Mouse (Mus musculus) heart, embryonic 15.5 days (tissue): Measurements from ENCODE around the gene Pid1. TPM values are rescaled to one million over a fixed set of nuclear protein-coding genes. Genes with fewer than 3 reads are reported as not detected.

Experiments
- ATAC-seq: fragments of 200-750 bp; cut with Nextera tagmentation; replicated peaks from 2 replicates; pipeline ENCODE4 v1.8.0; 2017; ENCODE audit warnings: low read depth, moderate TSS enrichment; ENCODE audit not compliant: insufficient number of reproducible peaks, insufficient read depth, low FRiP score
- H3K27ac ChIP-seq: fragments of 300-500 bp; sonication (generic); 2 replicates; pipeline ENCODE4 v1.5.1; 2015; ENCODE audit warnings: mild to moderate bottlenecking, inconsistent platforms
- H3K27me3 ChIP-seq: fragments of 300-500 bp; sonication (generic); 2 replicates; pipeline ENCODE4 v1.6.1; 2015; ENCODE audit warnings: inconsistent platforms
- H3K36me3 ChIP-seq: fragments of 300-500 bp; sonication (generic); 2 replicates; pipeline ENCODE4 v1.6.1; 2015; ENCODE audit warnings: mild to moderate bottlenecking, inconsistent platforms
- H3K4me1 ChIP-seq: fragments of 300-500 bp; sonication (generic); replicated peaks from 2 replicates; pipeline ENCODE4 v1.6.1; 2015; ENCODE audit warnings: inconsistent platforms
- H3K4me2 ChIP-seq: fragments of 300-500 bp; sonication (generic); 2 replicates; pipeline ENCODE4 v1.6.1; 2015; ENCODE audit warnings: inconsistent platforms, mild to moderate bottlenecking, moderate library complexity
- H3K4me3 ChIP-seq: fragments of 300-500 bp; sonication (generic); 2 replicates; pipeline ENCODE4 v1.5.1; 2015; ENCODE audit warnings: mild to moderate bottlenecking, inconsistent platforms
- H3K9ac ChIP-seq: fragments of 300-500 bp; sonication (generic); 2 replicates; pipeline ENCODE4 v1.6.1; 2015; ENCODE audit warnings: mild to moderate bottlenecking, inconsistent platforms
- H3K9me3 ChIP-seq: fragments of 300-500 bp; sonication (generic); replicated peaks from 2 replicates; pipeline ENCODE4 v1.6.1; 2016; ENCODE audit warnings: inconsistent platforms
- WGBS: fragments of 180-500 bp; shearing (Covaris S2); methylation state at CpG from one replicate; pipeline ENCODE4 v1.1.7; 2015; ENCODE audit warnings: mixed read lengths; 5-methylcytosine and 5-hydroxymethylcytosine counted together
- polyA plus RNA-seq: library from polyadenylated mRNA; unstranded; fragments of >200 nt; fragmentation: Nextera tagmentation; extraction: Ambion mirVana; gene quantifications from 2 replicates; pipeline ENCODE4 v1.2.1, GENCODE M21; 2015

Pid1 gene
- polyA plus RNA-seq, 1 experiment from 2014 or later = 9.9 TPM

GRCm38 (mm10) chr1:84387616-84388015 lies 23.6 kb upstream of the Pid1 start:
- no peak overlapping the region for H3K9ac ChIP-seq
- H3K4me3 ChIP-seq = no peak overlapping the region
- H3K4me2 ChIP-seq = no peak overlapping the region
- no peaks in the 10 kb centered on the region for H3K9me3 ChIP-seq
- no peaks in the 10 kb centered on the region for H3K4me1 ChIP-seq
- H3K27ac ChIP-seq = no peak overlapping the region
- no peaks in the 10 kb centered on the region for H3K36me3 ChIP-seq
- H3K27me3 ChIP-seq = no peaks in the 10 kb centered on the region
- WGBS = 70% methylated on average over 4 of the region's 4 CpGs
- no peak for ATAC-seq

DNA sequence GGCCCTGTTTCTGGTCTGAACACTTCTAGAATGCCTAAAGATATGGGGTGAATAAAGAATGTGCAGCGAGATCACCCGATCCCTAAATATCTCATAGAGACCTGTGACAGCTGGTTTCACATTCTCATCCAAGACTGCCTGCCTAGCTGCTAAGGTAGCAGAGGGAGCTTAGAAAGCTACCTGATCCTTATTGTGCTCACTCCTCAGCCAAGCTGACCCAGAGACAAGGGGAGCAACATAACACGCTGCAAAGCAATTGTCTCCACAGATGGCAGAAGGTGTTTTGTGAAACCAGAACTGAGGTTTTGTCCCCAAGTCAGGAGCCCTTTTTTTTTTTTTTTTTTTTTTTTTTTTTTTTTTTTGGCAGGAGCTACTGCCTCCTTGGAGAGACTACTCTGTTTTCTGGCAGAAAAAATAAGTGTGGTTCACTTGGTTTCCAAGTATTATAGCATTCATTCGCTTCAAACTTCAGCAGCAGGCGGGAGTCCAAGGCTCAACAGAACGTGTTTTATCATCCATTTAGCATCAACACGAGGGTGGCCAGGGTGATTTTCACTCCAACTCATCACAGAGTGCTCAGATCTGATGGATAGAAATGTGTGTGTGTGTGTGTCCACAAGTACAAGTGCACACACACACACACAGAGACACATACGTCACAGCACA lies 22.6 kb upstream of the Pid1 start:
- Histone ChIP-seq H3K27me3 (no peaks in the 10 kb centered on the region), H3K27ac (no peak overlapping the region), H3K4me1 (no peaks in the 10 kb centered on the region), H3K9me3 (no peaks in the 10 kb centered on the region), H3K4me3 (no peak overlapping the region), H3K36me3 (no peaks in the 10 kb centered on the region), H3K4me2 (no peak overlapping the region), H3K9ac (no peak overlapping the region)
- no peak for ATAC-seq
- 58% methylated on average over 8 of the region's 8 CpGs for WGBS

DNA sequence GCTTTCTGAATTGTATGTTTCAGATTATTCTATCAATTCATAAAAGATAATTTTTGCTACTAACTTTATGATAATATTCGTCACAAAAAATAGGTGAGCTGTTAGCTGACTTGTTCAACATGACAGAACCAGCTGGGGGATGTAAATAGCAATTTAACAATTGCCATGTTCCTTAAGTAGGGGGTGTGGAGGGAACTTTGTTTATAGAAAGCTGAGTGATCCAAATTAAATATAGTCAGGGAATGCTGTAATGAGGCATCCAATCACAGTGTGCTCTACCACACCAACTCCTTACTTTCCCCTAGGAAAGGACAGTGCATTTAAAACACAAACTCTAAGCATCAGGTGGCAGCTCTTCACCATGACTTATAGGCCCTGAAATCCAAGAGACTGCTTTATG lies 18.7 kb upstream of the Pid1 start:
- Histone ChIP-seq H3K9ac (no peak overlapping the region), H3K27me3 (no peaks in the 10 kb centered on the region), H3K4me2 (no peak overlapping the region), H3K4me3 (no peak overlapping the region), H3K9me3 (no peaks in the 10 kb centered on the region), H3K36me3 (no peaks in the 10 kb centered on the region), H3K4me1 (no peaks in the 10 kb centered on the region), H3K27ac (no peak overlapping the region)
- ATAC-seq = no peak
- 69% methylated on average over 1 of the region's 1 CpGs for WGBS

GRCm38 (mm10) chr1:84382064-84382463 lies 18.1 kb upstream of the Pid1 start:
- 85% methylated on average over 5 of the region's 5 CpGs for WGBS
- no peak for ATAC-seq
- H3K27me3 ChIP-seq = no peaks in the 10 kb centered on the region
- no peak overlapping the region for H3K4me2 ChIP-seq
- H3K36me3 ChIP-seq = no peaks in the 10 kb centered on the region
- no peak overlapping the region for H3K4me3 ChIP-seq
- H3K9me3 ChIP-seq = no peaks in the 10 kb centered on the region
- no peak overlapping the region for H3K27ac ChIP-seq
- H3K9ac ChIP-seq = no peak overlapping the region
- H3K4me1 ChIP-seq = no peaks in the 10 kb centered on the region

GRCm38 (mm10) chr1:84380895-84381294 lies 16.9 kb upstream of the Pid1 start:
- 84% methylated on average over 3 of the region's 3 CpGs for WGBS
- H3K4me1 ChIP-seq = no peaks in the 10 kb centered on the region
- H3K9ac ChIP-seq = no peak overlapping the region
- no peak overlapping the region for H3K4me3 ChIP-seq
- no peaks in the 10 kb centered on the region for H3K27me3 ChIP-seq
- H3K9me3 ChIP-seq = no peaks in the 10 kb centered on the region
- H3K36me3 ChIP-seq = no peaks in the 10 kb centered on the region
- no peak overlapping the region for H3K27ac ChIP-seq
- ATAC-seq = no peak
- no peak overlapping the region for H3K4me2 ChIP-seq

- no peaks in the 10 kb centered on the region for H3K36me3 ChIP-seq
- no peak overlapping the region for H3K4me2 ChIP-seq
- H3K4me1 ChIP-seq = no peaks in the 10 kb centered on the region
- WGBS = 65% methylated on average over 3 of the region's 3 CpGs
- H3K27me3 ChIP-seq = no peaks in the 10 kb centered on the region
- ATAC-seq = no peak
- H3K4me3 ChIP-seq = no peak overlapping the region
- H3K9ac ChIP-seq = no peak overlapping the region
- H3K9me3 ChIP-seq = no peaks in the 10 kb centered on the region
- H3K27ac ChIP-seq = no peak overlapping the region
Observed at GRCm38 (mm10) chr1:84367733-84368132, 3.8 kb upstream of the Pid1 start.

- Histone ChIP-seq H3K4me3 (no peak overlapping the region), H3K9ac (no peak overlapping the region), H3K27ac (no peak overlapping the region), H3K4me1 (no peaks in the 10 kb centered on the region), H3K27me3 (no peaks in the 10 kb centered on the region), H3K9me3 (no peaks in the 10 kb centered on the region), H3K36me3 (no peaks in the 10 kb centered on the region), H3K4me2 (no peak overlapping the region)
- WGBS = 55% methylated on average over 3 of the region's 3 CpGs
- ATAC-seq = no peak
Observed at GRCm38 (mm10) chr1:84366553-84366952, 2.6 kb upstream of the Pid1 start.

DNA sequence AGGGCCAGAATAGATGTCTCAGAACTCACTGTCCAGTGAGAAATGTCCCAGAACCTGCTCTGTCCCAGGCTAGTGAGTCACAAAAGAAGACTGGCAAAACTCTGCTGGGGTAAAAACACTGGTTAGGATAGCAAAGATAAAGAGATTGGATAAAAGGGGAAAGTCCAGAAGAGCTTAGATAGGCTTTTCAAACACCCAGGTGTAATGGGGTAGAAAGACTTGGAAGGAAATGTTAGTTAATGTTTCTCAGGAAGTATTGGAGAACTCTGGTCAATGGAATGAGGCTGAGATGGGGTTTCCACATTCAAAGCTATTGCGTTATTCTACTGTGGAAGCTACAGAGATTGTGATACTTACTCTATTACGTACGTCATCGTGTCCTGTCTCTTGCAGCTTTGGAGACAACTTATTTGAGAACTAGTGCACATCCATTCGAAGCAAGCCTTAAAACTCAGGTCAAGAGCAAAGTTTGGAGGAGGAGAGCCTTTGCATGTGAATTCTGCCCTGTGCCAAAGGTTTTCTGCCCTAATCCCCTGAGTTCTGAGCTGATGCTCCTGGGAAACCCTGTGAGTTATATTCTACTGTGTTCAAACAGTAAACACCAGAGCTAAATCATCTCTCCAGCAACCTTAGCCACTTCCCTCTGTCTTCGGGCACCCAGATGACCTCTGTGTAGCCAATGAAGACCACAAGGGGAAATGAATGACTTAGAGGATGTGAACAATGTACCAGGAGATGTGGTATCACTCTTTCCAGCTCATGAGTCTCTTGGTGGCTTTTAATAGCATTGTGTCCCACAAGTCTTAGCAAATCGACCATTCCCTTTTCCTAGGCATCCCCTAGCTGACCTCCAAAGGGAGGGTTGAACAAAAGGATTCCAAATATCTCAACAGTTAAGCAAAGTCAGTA lies 1.0 kb downstream of the Pid1 start:
- 74% methylated on average over 7 of the region's 7 CpGs for WGBS
- no peak for ATAC-seq
- Histone ChIP-seq H3K9ac (no peak overlapping the region), H3K4me3 (no peak overlapping the region), H3K4me1 (no peaks in the 10 kb centered on the region), H3K9me3 (no peaks in the 10 kb centered on the region), H3K4me2 (no peak overlapping the region), H3K36me3 (no peaks in the 10 kb centered on the region), H3K27ac (no peak overlapping the region), H3K27me3 (no peaks in the 10 kb centered on the region)

DNA sequence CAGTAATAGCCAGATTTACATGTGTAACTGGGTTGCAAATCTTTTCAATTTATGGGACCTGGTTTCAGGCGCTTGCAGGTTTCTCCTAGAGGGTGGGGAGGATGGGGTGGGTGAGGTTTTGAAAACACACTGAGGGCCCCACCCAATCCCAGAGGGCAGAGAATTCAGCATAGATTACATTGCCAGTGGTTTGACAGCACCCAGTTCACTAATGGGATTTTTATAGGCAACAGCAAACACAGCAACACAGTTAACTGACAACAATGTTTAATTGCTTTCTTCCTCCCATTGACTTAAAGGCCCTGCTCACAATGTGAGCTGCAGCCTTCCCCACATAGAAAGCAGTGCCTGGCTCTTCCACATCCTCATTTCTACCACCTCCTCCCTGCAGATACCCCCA lies 1.8 kb downstream of the Pid1 start:
- Histone ChIP-seq H3K4me3 (no peak overlapping the region), H3K9ac (no peak overlapping the region), H3K4me1 (no peaks in the 10 kb centered on the region), H3K36me3 (no peaks in the 10 kb centered on the region), H3K9me3 (no peaks in the 10 kb centered on the region), H3K4me2 (no peak overlapping the region), H3K27me3 (no peaks in the 10 kb centered on the region), H3K27ac (no peak overlapping the region)
- WGBS = 61% methylated on average over 1 of the region's 1 CpGs
- ATAC-seq = no peak

DNA sequence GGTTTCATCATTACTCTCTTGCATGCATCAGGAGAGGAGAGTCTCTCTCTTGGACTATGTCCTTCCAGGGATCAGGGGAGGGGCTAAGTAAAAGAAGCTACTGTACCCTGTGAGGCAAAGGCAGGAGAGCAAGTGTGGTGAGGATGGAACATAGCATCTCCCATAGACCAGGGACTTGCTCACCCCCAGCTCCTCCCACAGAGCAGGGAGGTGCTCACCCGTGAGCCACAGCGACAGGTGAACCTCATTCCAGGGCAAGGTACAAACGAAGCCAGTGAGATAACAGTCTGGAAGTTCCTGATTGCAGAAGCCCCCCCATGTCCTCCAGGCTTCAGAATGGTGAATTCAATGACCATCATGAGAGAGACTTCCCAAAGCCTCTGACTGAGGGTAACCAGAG lies 2.6 kb downstream of the Pid1 start:
- Histone ChIP-seq H3K4me3 (no peak overlapping the region), H3K27me3 (no peaks in the 10 kb centered on the region), H3K27ac (no peak overlapping the region), H3K4me1 (no peaks in the 10 kb centered on the region), H3K4me2 (no peak overlapping the region), H3K36me3 (no peaks in the 10 kb centered on the region), H3K9ac (no peak overlapping the region), H3K9me3 (no peaks in the 10 kb centered on the region)
- ATAC-seq = no peak
- WGBS = 60% methylated on average over 3 of the region's 3 CpGs

GRCm38 (mm10) chr1:84359611-84360500 lies 4.1 kb downstream of the Pid1 start:
- Histone ChIP-seq H3K4me1 (no peaks in the 10 kb centered on the region), H3K27me3 (no peaks in the 10 kb centered on the region), H3K9me3 (no peaks in the 10 kb centered on the region), H3K36me3 (no peaks in the 10 kb centered on the region), H3K4me2 (no peak overlapping the region), H3K27ac (no peak overlapping the region), H3K4me3 (no peak overlapping the region), H3K9ac (no peak overlapping the region)
- no peak for ATAC-seq
- 76% methylated on average over 6 of the region's 6 CpGs for WGBS
